Mouse (Mus musculus) heart, embryonic 10.5 days (tissue): ENCODE results near the gene Sh3bp4. TPM values are rescaled to one million over a fixed set of nuclear protein-coding genes. Genes with fewer than 3 reads are reported as not detected.

Experiments
- DNase-seq: peaks from one replicate; pipeline ENCODE4 v3.0.0-alpha.2; 2017; ENCODE audit warnings: low spot score
- H3K27ac ChIP-seq: fragments of 300-500 bp; sonication (generic); 2 replicates; pipeline ENCODE4 v1.5.1; 2016; ENCODE audit warnings: mild to moderate bottlenecking
- H3K27me3 ChIP-seq: fragments of 300-500 bp; sonication (generic); 2 replicates; pipeline ENCODE4 v1.6.1; 2016; ENCODE audit warnings: mild to moderate bottlenecking; ENCODE audit not compliant: poor library complexity, insufficient read depth, severe bottlenecking
- H3K36me3 ChIP-seq: fragments of 300-500 bp; sonication (generic); 2 replicates; pipeline ENCODE4 v1.6.1; 2016; ENCODE audit warnings: mild to moderate bottlenecking, moderate library complexity
- H3K4me1 ChIP-seq: fragments of 300-500 bp; sonication (generic); 2 replicates; pipeline ENCODE4 v1.6.1; 2016; ENCODE audit warnings: mild to moderate bottlenecking
- H3K4me3 ChIP-seq: fragments of 300-500 bp; sonication (generic); 2 replicates; pipeline ENCODE4 v1.5.1; 2016; ENCODE audit warnings: mild to moderate bottlenecking, moderate library complexity
- H3K9me3 ChIP-seq: fragments of 300-500 bp; sonication (generic); 2 replicates; pipeline ENCODE4 v1.6.1; 2016; ENCODE audit warnings: mild to moderate bottlenecking, moderate library complexity
- WGBS: fragments of 180-500 bp; shearing (Covaris S2); methylation state at CpG from one replicate; pipeline ENCODE4 v1.1.7; 2016; 5-methylcytosine and 5-hydroxymethylcytosine counted together
- polyA plus RNA-seq: library from polyadenylated mRNA; unstranded; fragments of >200 nt; fragmentation: Nextera tagmentation; extraction: Ambion mirVana; gene quantifications from 2 replicates; pipeline ENCODE4 v1.2.1, GENCODE M21; 2016

The Sh3bp4 gene
- polyA plus RNA-seq, 1 experiment from 2014 or later, result 23.4 TPM

DNA sequence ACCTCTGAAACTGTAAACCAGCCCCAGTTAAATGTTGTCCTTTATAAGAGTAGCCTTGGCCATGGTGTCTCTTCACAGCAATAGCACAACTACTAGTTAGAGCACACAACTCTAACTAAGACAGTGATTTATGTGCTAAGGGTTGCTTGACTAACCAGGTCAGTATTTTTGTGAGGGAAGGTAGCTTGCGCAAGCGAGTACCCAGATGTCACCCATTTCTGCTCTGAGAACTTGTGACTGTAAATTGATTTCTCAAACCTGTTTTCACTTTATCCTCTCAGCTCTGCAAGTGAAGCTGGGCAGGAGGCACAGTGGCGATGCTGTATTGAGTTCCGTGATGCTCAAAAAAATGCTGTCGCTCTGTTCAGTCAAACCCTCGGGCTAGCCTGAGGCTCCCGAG lies 117.2 kb downstream of the Sh3bp4 start:
- WGBS, result 94% methylated on average over 7 of the region's 7 CpGs
- no peak overlapping the region; the same call in 1 of the 2 replicates for H3K27ac ChIP-seq
- H3K4me3 ChIP-seq, result no peak overlapping the region
- no peaks in the 10 kb centered on the region for H3K27me3 ChIP-seq
- no peak for DNase-seq
- H3K36me3 ChIP-seq, result no peaks in the 10 kb centered on the region
- H3K9me3 ChIP-seq, result no peaks in the 10 kb centered on the region
- H3K4me1 ChIP-seq, result peaks cover 60% of the 10 kb centered on the region

DNA sequence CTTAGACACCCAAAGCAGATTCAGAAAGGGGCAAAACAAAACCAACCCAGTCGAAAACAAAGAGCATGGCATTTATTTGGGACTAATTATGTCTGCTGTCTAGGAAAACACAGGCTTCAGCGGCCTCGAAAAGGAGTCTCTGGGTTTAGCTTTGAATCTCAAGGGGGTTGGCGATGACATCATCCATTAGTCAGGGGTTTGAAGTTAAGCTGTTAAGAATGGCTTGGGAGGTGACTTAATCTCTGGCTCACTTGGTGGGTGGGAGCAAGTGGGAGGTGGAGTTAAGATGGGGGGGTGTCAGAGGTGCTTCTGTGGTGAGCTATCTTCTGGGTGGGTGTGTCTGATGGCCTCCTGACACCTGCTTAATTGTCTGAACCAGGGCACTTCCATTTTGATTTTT lies 117.9 kb downstream of the Sh3bp4 start:
- H3K27me3 ChIP-seq, result no peaks in the 10 kb centered on the region
- H3K4me3 ChIP-seq, result no peak overlapping the region
- H3K27ac ChIP-seq, result peak overlapping the region; percentile 47; the same call in 1 of the 2 replicates
- no peaks in the 10 kb centered on the region for H3K36me3 ChIP-seq
- WGBS, result 32% methylated on average over 4 of the region's 4 CpGs
- H3K9me3 ChIP-seq, result no peaks in the 10 kb centered on the region
- H3K4me1 ChIP-seq, result peaks cover 58% of the 10 kb centered on the region
- DNase-seq, result no peak

- Histone ChIP-seq H3K27ac (peak overlapping the region; percentile 72), H3K4me1 (peaks cover 47% of the 10 kb centered on the region), H3K27me3 (no peaks in the 10 kb centered on the region), H3K4me3 (no peak overlapping the region), H3K36me3 (no peaks in the 10 kb centered on the region), H3K9me3 (no peaks in the 10 kb centered on the region)
- 59% methylated on average over 5 of the region's 5 CpGs for WGBS
- no peak for DNase-seq
Observed at GRCm38 (mm10) chr1:89189204-89189603, 119.0 kb downstream of the Sh3bp4 start.

GRCm38 (mm10) chr1:89190621-89191020 lies 120.4 kb downstream of the Sh3bp4 start:
- Histone ChIP-seq H3K4me3 (no peak overlapping the region), H3K36me3 (no peaks in the 10 kb centered on the region), H3K4me1 (peaks cover 53% of the 10 kb centered on the region), H3K27ac (peak overlapping the region; percentile 73), H3K27me3 (no peaks in the 10 kb centered on the region), H3K9me3 (no peaks in the 10 kb centered on the region)
- DNase-seq, result no peak
- WGBS, result 42% methylated on average over 7 of the region's 7 CpGs

GRCm38 (mm10) chr1:89191127-89191740 lies 121.0 kb downstream of the Sh3bp4 start:
- Histone ChIP-seq H3K27me3 (no peaks in the 10 kb centered on the region), H3K4me1 (peaks cover 52% of the 10 kb centered on the region), H3K36me3 (no peaks in the 10 kb centered on the region), H3K4me3 (peak overlapping the region; percentile 22; the same call in 1 of the 2 replicates), H3K27ac (peak overlapping the region; percentile 73), H3K9me3 (no peaks in the 10 kb centered on the region)
- WGBS, result 1% methylated on average over 11 of the region's 11 CpGs
- DNase-seq, result peak; percentile 87

- Histone ChIP-seq H3K36me3 (no peaks in the 10 kb centered on the region), H3K9me3 (no peaks in the 10 kb centered on the region), H3K27me3 (no peaks in the 10 kb centered on the region), H3K27ac (peak overlapping the region; percentile 73), H3K4me1 (peaks cover 49% of the 10 kb centered on the region), H3K4me3 (no peak overlapping the region)
- DNase-seq, result no peak
- WGBS, result 46% methylated on average over 11 of the region's 11 CpGs
Observed at GRCm38 (mm10) chr1:89192536-89193220, 122.5 kb downstream of the Sh3bp4 start.

GRCm38 (mm10) chr1:89193576-89193975 lies 123.4 kb downstream of the Sh3bp4 start:
- H3K27ac ChIP-seq, result no peak overlapping the region
- no peaks in the 10 kb centered on the region for H3K36me3 ChIP-seq
- H3K9me3 ChIP-seq, result no peaks in the 10 kb centered on the region
- H3K27me3 ChIP-seq, result no peaks in the 10 kb centered on the region
- no peak overlapping the region for H3K4me3 ChIP-seq
- WGBS, result 77% methylated on average over 7 of the region's 7 CpGs
- H3K4me1 ChIP-seq, result peaks cover 41% of the 10 kb centered on the region
- no peak for DNase-seq

- H3K27ac ChIP-seq, result no peak overlapping the region
- no peaks in the 10 kb centered on the region for H3K27me3 ChIP-seq
- H3K9me3 ChIP-seq, result no peaks in the 10 kb centered on the region
- 46% methylated on average over 12 of the region's 12 CpGs for WGBS
- H3K4me1 ChIP-seq, result peaks cover 25% of the 10 kb centered on the region
- peak; percentile 90 for DNase-seq
- no peaks in the 10 kb centered on the region for H3K36me3 ChIP-seq
- H3K4me3 ChIP-seq, result no peak overlapping the region
Observed at GRCm38 (mm10) chr1:89195827-89196712, 125.9 kb downstream of the Sh3bp4 start.
